Mouse (Mus musculus) heart, postnatal 4 days (tissue): ENCODE results near the gene Tceal1. TPM values are rescaled to one million over a fixed set of nuclear protein-coding genes. Genes with fewer than 3 reads are reported as not detected.

ENCODE experiments used
- DNase-seq: peaks from one replicate; pipeline ENCODE4 v3.0.0; 2021
- total RNA-seq, 2 experiments: library from RNA; stranded (reverse); gene quantifications; 2 replicates each; pipeline ENCODE4 v1.2.3; 2021

Tceal1 gene
- total RNA-seq, 2 experiments from 2014 or later = 7.4 to 7.7 TPM

DNA sequence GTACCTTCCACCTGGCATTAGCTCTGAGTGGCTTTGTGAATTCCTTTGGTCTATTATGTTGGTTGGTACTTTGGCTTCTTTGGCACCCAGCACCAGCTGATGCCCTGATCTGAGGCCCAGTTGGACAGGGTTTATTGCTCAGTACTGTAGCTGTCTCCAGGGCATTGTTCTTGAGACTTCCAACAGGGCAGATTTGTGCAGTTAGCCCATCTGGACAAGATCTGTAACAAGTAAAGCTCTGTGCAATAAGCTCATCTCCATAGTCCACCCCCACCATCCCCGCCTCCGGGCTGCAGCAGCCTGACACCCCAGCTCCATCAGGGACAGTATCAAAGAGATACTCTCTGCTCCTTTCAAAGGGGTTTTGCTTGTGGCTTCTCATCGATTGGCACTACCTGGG, 47.7 kb downstream of the Tceal1 start:
- DNase-seq = no peak

Other genes with a start within 250 kb of the Tceal1 start
- gene Kir3dl1, start 190.0 kb upstream of the Tceal1 start, total RNA-seq = not detected
- not detected for gene Kir3dl2, start 163.9 kb upstream of the Tceal1 start, total RNA-seq
- under 1 TPM; 0.62 to 0.65 TPM for gene Tceal3, start 117.1 kb upstream of the Tceal1 start, total RNA-seq
- 100 to 1,000 TPM; 223 to 227 TPM for gene Morf4l2, start 35.7 kb downstream of the Tceal1 start, total RNA-seq
- gene Glra4, start 72.2 kb downstream of the Tceal1 start, total RNA-seq = not detected
- gene Plp1, start 114.7 kb downstream of the Tceal1 start, total RNA-seq = 1 to 10 TPM; 2.0 to 4.8 TPM
- gene Rab9b, start 160.8 kb downstream of the Tceal1 start, total RNA-seq = under 1 TPM; 0.09 to 0.31 TPM
- not detected for gene H2bfm, start 219.3 kb downstream of the Tceal1 start, total RNA-seq